Mouse (Mus musculus) CH12.LX (cell line): ENCODE data around the gene Lpar3. TPM values are rescaled to one million over a fixed set of nuclear protein-coding genes. Genes with fewer than 3 reads are reported as not detected.

Experiments
- DNase-seq: peaks from one replicate; pipeline ENCODE4 v3.0.0-alpha.2; 2013; ENCODE audit errors: extremely low read depth
- H3K27ac ChIP-seq: 2 replicates; pipeline ENCODE4 v1.5.1; 2012; ENCODE audit warnings: low read depth, mild to moderate bottlenecking, control low read depth, moderate library complexity; ENCODE audit not compliant: insufficient read depth
- H3K27me3 ChIP-seq: replicated peaks from 2 replicates; pipeline ENCODE3; 2012; ENCODE audit warnings: inconsistent platforms
- H3K36me3 ChIP-seq, 2 experiments: replicated peaks in 1 of 2; 2 replicates each; pipeline versions ENCODE3 to v1.6.1; 2012; ENCODE audit warnings: inconsistent platforms in 1 of 2, low read length in 1 of 2, mild to moderate bottlenecking in 1 of 2, mixed read lengths in 1 of 2, moderate library complexity in 1 of 2; ENCODE audit not compliant: control insufficient read depth in 1 of 2, insufficient read depth in 1 of 2
- H3K4me1 ChIP-seq, 2 experiments: 2 replicates each; pipeline ENCODE4 v1.6.1; 2012; ENCODE audit warnings: inconsistent platforms in 1 of 2, moderate library complexity in 1 of 2; ENCODE audit not compliant: insufficient read depth in 2 of 2, control insufficient read depth in 1 of 2
- H3K4me2 ChIP-seq: 2 replicates; pipeline ENCODE4 v1.6.1; 2012; ENCODE audit warnings: low read depth, mild to moderate bottlenecking, control low read depth; ENCODE audit not compliant: poor library complexity, insufficient read depth, severe bottlenecking
- H3K4me3 ChIP-seq, 3 experiments: fragments of 150-350 bp in 1 of 3; sonication (generic) in 1 of 3; replicated peaks in 1 of 3; 2 replicates each; pipeline versions ENCODE3 to v1.5.1; 2011 to 2012; ENCODE audit warnings: low read depth in 2 of 3, low read length in 2 of 3, mild to moderate bottlenecking in 2 of 3, moderate library complexity in 2 of 3, control low read depth in 1 of 3, improper control_type of control experiment in 1 of 3, inconsistent platforms in 1 of 3, mixed read lengths in 1 of 3; ENCODE audit not compliant: poor library complexity in 1 of 3
- H3K79me2 ChIP-seq: replicated peaks from 2 replicates; pipeline ENCODE4 v1.6.1; 2012; ENCODE audit warnings: mild to moderate bottlenecking, moderate library complexity; ENCODE audit not compliant: control insufficient read depth, poor library complexity, insufficient read depth, severe bottlenecking; ENCODE audit errors: extremely low read depth
- H3K9ac ChIP-seq: 2 replicates; pipeline ENCODE4 v1.6.1; 2012; ENCODE audit warnings: low read depth, mild to moderate bottlenecking, control low read depth, moderate library complexity; ENCODE audit not compliant: insufficient read depth
- H3K9me3 ChIP-seq: replicated peaks from 2 replicates; pipeline ENCODE3; 2012; ENCODE audit warnings: low read length, inconsistent platforms, mixed read lengths
- BHLHE40 ChIP-seq: IDR thresholded peaks from 2 replicates; pipeline ENCODE4 v1.6.1; 2011; ENCODE audit warnings: mild to moderate bottlenecking, low read depth, low read length, improper control_type of control experiment
- CHD1 ChIP-seq: IDR thresholded peaks from 2 replicates; pipeline ENCODE4 v1.6.1; 2012; ENCODE audit warnings: low read depth, low read length, improper control_type of control experiment, inconsistent platforms
- E2F4 ChIP-seq: IDR thresholded peaks from 2 replicates; pipeline ENCODE4 v1.6.1; 2011; ENCODE audit warnings: low read depth, low read length, improper control_type of control experiment; ENCODE audit not compliant: insufficient replicate concordance
- EP300 ChIP-seq: IDR thresholded peaks from 2 replicates; pipeline ENCODE4 v1.6.1; 2011; ENCODE audit warnings: low read length, improper control_type of control experiment
- ETS1 ChIP-seq: conservative IDR thresholded peaks from 2 replicates; pipeline ENCODE4 v1.6.1; 2012; ENCODE audit warnings: low read depth, mild to moderate bottlenecking, inconsistent platforms, low read length, improper control_type of control experiment, moderate library complexity
- HCFC1 ChIP-seq: IDR thresholded peaks from 2 replicates; pipeline ENCODE4 v1.6.1; 2012; ENCODE audit warnings: low read depth, mild to moderate bottlenecking, inconsistent platforms, low read length, improper control_type of control experiment
- IRF4 ChIP-seq: IDR thresholded peaks from 2 replicates; pipeline ENCODE4 v1.6.1; 2014; ENCODE audit warnings: low read depth, mild to moderate bottlenecking, inconsistent platforms, low read length, improper control_type of control experiment
- JUN ChIP-seq: IDR thresholded peaks from 2 replicates; pipeline ENCODE4 v1.6.1; 2011; ENCODE audit warnings: low read depth, mild to moderate bottlenecking, low read length, improper control_type of control experiment, moderate library complexity; ENCODE audit not compliant: insufficient read depth
- JUND ChIP-seq: conservative IDR thresholded peaks from 2 replicates; pipeline ENCODE4 v1.6.1; 2011; ENCODE audit warnings: low read depth, low read length, improper control_type of control experiment
- MAZ ChIP-seq: IDR thresholded peaks from 2 replicates; pipeline ENCODE4 v1.6.1; 2012; ENCODE audit warnings: low read depth, mild to moderate bottlenecking, inconsistent platforms, low read length, improper control_type of control experiment, moderate library complexity
- MEF2A ChIP-seq: IDR thresholded peaks from 2 replicates; pipeline ENCODE4 v1.6.1; 2014; ENCODE audit warnings: low read depth, mild to moderate bottlenecking, inconsistent platforms, low read length, improper control_type of control experiment, borderline replicate concordance
- NELFE ChIP-seq: IDR thresholded peaks from 2 replicates; pipeline ENCODE4 v1.6.1; 2011; ENCODE audit warnings: low read depth, low read length, improper control_type of control experiment
- POLR2A ChIP-seq: IDR thresholded peaks from 2 replicates; pipeline ENCODE4 v1.6.1; 2011; ENCODE audit warnings: low read depth, mild to moderate bottlenecking, improper control_type of control experiment, low read length
- RCOR1 ChIP-seq: conservative IDR thresholded peaks from 2 replicates; pipeline ENCODE4 v1.6.1; 2012; ENCODE audit warnings: low read depth, mild to moderate bottlenecking, inconsistent platforms, low read length, improper control_type of control experiment
- SMC3 ChIP-seq: IDR thresholded peaks from 2 replicates; pipeline ENCODE4 v1.6.1; 2011; ENCODE audit warnings: low read depth, low read length, improper control_type of control experiment
- TBP ChIP-seq: conservative IDR thresholded peaks from 2 replicates; pipeline ENCODE4 v1.6.1; 2011; ENCODE audit warnings: low read depth, low read length, improper control_type of control experiment
- USF1 ChIP-seq: IDR thresholded peaks from 2 replicates; pipeline ENCODE4 v1.6.1; 2014; ENCODE audit warnings: low read depth, mild to moderate bottlenecking, inconsistent platforms, low read length, improper control_type of control experiment
- ZC3H11A ChIP-seq: IDR thresholded peaks from 2 replicates; pipeline ENCODE4 v1.6.1; 2012; ENCODE audit warnings: low read depth, mild to moderate bottlenecking, inconsistent platforms, low read length, improper control_type of control experiment
- ZKSCAN1 ChIP-seq: IDR thresholded peaks from 2 replicates; pipeline ENCODE4 v1.6.1; 2012; ENCODE audit warnings: low read depth, inconsistent platforms, low read length, improper control_type of control experiment, borderline replicate concordance
- ZMIZ1 ChIP-seq: IDR thresholded peaks from 2 replicates; pipeline ENCODE4 v1.6.1; 2012; ENCODE audit warnings: low read depth, mild to moderate bottlenecking, inconsistent platforms, low read length, improper control_type of control experiment
- ZNF384 ChIP-seq: IDR thresholded peaks from 2 replicates; pipeline ENCODE4 v1.6.1; 2012; ENCODE audit warnings: low read depth, low read length, improper control_type of control experiment, inconsistent platforms
- dilution Hi-C: fragments of 300-500 bp; cut with MboI; formaldehyde crosslinking; loops from 2 replicates; pipeline ENCODE4 v1.14.3; 2020; ENCODE audit warnings: low sequenced_read_pairs; ENCODE audit not compliant: extremely low pct_unique_long_range_greater_than_20kb, extremely low pct_ligation_motif_present
- in situ Hi-C: fragments of 300-500 bp; cut with MboI; formaldehyde crosslinking; loops from 3 replicates; pipeline ENCODE4 v1.14.3; 2019; ENCODE audit warnings: low sequenced_read_pairs, low pct_ligation_motif_present, low pct_unique_long_range_greater_than_20kb, mixed read lengths
- polyA plus RNA-seq: library from polyadenylated mRNA; unstranded; fragments of >175 nt; gene quantifications from 2 replicates; pipeline ENCODE4 v1.2.1, GENCODE M21; 2012; ENCODE audit warnings: low read depth; ENCODE audit not compliant: insufficient read length
- total RNA-seq, 2 experiments: library from RNA; depleted of rRNA; stranded (reverse); fragments of 300-350 nt in 1 of 2; fragments of >200 nt in 1 of 2; gene quantifications; 2 replicates each; pipeline ENCODE4 v1.2.3; 2012 to 2014

Gene Lpar3
- total and polyA plus RNA-seq, 3 experiments, result not detected

- Histone ChIP-seq H3K4me2 (no peak overlapping the region), H3K27ac (no peak overlapping the region), H3K27me3 (peaks cover 31% of the 10 kb centered on the region), H3K36me3 (no peaks in the 10 kb centered on the region), H3K79me2 (no peaks in the 10 kb centered on the region), H3K9me3 (no peaks in the 10 kb centered on the region), H3K4me1 (peaks cover 7 to 8% of the 10 kb centered on the region in 2 experiments), H3K4me3 (no peak overlapping the region), H3K9ac (no peak overlapping the region)
- dilution Hi-C loops, result no loop called here
- peak; percentile 35; the same call in 1 of the 2 replicates for TF ChIP-seq BHLHE40
- TF ChIP-seq JUN, result no peak
- no peak for TF ChIP-seq SMC3
- no peak for TF ChIP-seq IRF4
- in situ Hi-C loops, result no loop called here
- DNase-seq, result no peak
Measured at GRCm38 (mm10) chr3:146251771-146252170, 31.0 kb downstream of the Lpar3 start.

GRCm38 (mm10) chr3:146253736-146254320 is 33.1 kb downstream of the Lpar3 start:
- Histone ChIP-seq H3K27me3 (peaks cover 32% of the 10 kb centered on the region), H3K4me2 (no peak overlapping the region), H3K4me3 (no peak overlapping the region), H3K27ac (no peak overlapping the region), H3K79me2 (no peaks in the 10 kb centered on the region), H3K4me1 (peaks cover 11 to 28% of the 10 kb centered on the region in 2 experiments), H3K9ac (no peak overlapping the region), H3K9me3 (no peaks in the 10 kb centered on the region), H3K36me3 (no peaks in the 10 kb centered on the region)
- no peak for TF ChIP-seq ZC3H11A
- no peak for TF ChIP-seq ZNF384
- TF ChIP-seq POLR2A, result no peak
- no peak for TF ChIP-seq EP300
- TF ChIP-seq E2F4, result no peak
- TF ChIP-seq HCFC1, result no peak
- no peak for TF ChIP-seq ZMIZ1
- TF ChIP-seq CHD1, result no peak
- no peak for TF ChIP-seq MEF2A
- TF ChIP-seq ZKSCAN1, result no peak
- no peak for TF ChIP-seq NELFE
- TF ChIP-seq USF1, result no peak
- TF ChIP-seq MAZ, result no peak
- TF ChIP-seq JUND, result no peak
- no peak for TF ChIP-seq ETS1
- TF ChIP-seq RCOR1, result no peak
- TF ChIP-seq TBP, result no peak
- dilution Hi-C loops, result no loop called here
- no peak for DNase-seq
- in situ Hi-C loops, result no loop called here
